ENCODE assay signal across 27 mouse cellular contexts in genomic region chr7:141314416-141314815, GRCm38 (mm10). TPM values are rescaled to one million over a fixed set of nuclear protein-coding genes. Genes with fewer than 3 reads are reported as not detected.
DNase-seq lines count a peak whose midpoint lies in the region; ATAC-seq lines count a peak whose summit lies in the region.
"Had no signal": no experiment of that assay in that cellular context is flagged by ENCODE, and none has a peak within 500 bp of the region (broad histone marks: within the 10 kb centered on the region; RNA-seq: fewer than 3 reads in every experiment).

No protein-coding gene starts in this region.

- no peak overlapping the region for H3K27ac ChIP-seq in embryonic facial prominence, embryonic 13.5 days
- no peak overlapping the region for H3K27ac ChIP-seq in embryonic facial prominence, embryonic 10.5 days (replicated peaks)
- H3K27ac ChIP-seq: embryonic facial prominence, embryonic 15.5 days; gastrocnemius, adult 2 months; hindbrain, embryonic 14.5 days; hindbrain, postnatal 0 days had no signal

- no peaks in the 10 kb centered on the region for H3K4me1 ChIP-seq in embryonic facial prominence, embryonic 13.5 days
- H3K4me1 ChIP-seq in embryonic facial prominence, embryonic 10.5 days, result no peaks in the 10 kb centered on the region
- H3K4me1 ChIP-seq: embryonic facial prominence, embryonic 15.5 days; heart, embryonic 12.5 days had no signal

- 86% methylated on average over 2 of the region's 2 CpGs for WGBS in embryonic facial prominence, embryonic 13.5 days
- 94% methylated on average over 2 of the region's 2 CpGs for WGBS in embryonic facial prominence, embryonic 10.5 days

- no peaks in the 10 kb centered on the region for H3K9me3 ChIP-seq in embryonic facial prominence, embryonic 13.5 days
- H3K9me3 ChIP-seq in embryonic facial prominence, embryonic 10.5 days, result no peaks in the 10 kb centered on the region
- H3K9me3 ChIP-seq: embryonic facial prominence, embryonic 15.5 days; heart, embryonic 12.5 days had no signal

- H3K36me3 ChIP-seq in embryonic facial prominence, embryonic 13.5 days, result peaks cover 98% of the 10 kb centered on the region
- peaks cover 100% of the 10 kb centered on the region for H3K36me3 ChIP-seq in embryonic facial prominence, embryonic 10.5 days (replicated peaks)

- 0 out of 2 replicates have a peak overlapping the region, but pooled peaks have one; percentile 52 for H3K9ac ChIP-seq in embryonic facial prominence, embryonic 13.5 days
- H3K9ac ChIP-seq: embryonic facial prominence, embryonic 15.5 days; forebrain, postnatal 0 days; heart, embryonic 12.5 days; hindbrain, embryonic 14.5 days had no signal

- DNase-seq in adrenal gland, adult (ENCODE audit: inconsistent age in 2 of 2, low spot score in 1 of 2), result peak; percentile 63 to 77
- no peak for DNase-seq in adrenal gland, postnatal 4 days (ENCODE audit: low spot score in 2 of 2)
- no peak for DNase-seq in embryonic facial prominence, embryonic 10.5 days (ENCODE audit: low spot score)
- DNase-seq in adrenal gland, postnatal 14 days, result peak; percentile 57
- DNase-seq: cerebellum, adult 11-12 months; cerebellum, adult 8-10 months; cerebellum, postnatal 10 days; cerebellum, postnatal 36 days; embryo, embryonic 11 days; forebrain, postnatal 0 days; gastrocnemius, adult 2 months; gastrocnemius, postnatal 14 days; heart, adult 11 months; heart, postnatal 14 days; heart, postnatal 4 days; kidney, adult 18-20 months had no signal

- ATAC-seq in embryonic facial prominence, embryonic 13.5 days (ENCODE audit: insufficient number of reproducible peaks, insufficient read depth, low FRiP score, low TSS enrichment, low read depth), result no peak
- ATAC-seq in megakaryocyte progenitor cell, adult 5-6 weeks (replicated peaks; ENCODE audit: poor library complexity), result no peak
- ATAC-seq: activated CD4-positive, CD25-positive, alpha-beta regulatory T cell, adult 4 months; forebrain, embryonic 14.5 days; forebrain, postnatal 0 days; hindbrain, postnatal 0 days; inflammation-experienced regulatory T-cells, adult 6 months; intestine, embryonic 16.5 days had no signal

- H3K4me3 ChIP-seq in embryonic facial prominence, embryonic 13.5 days, result no peak overlapping the region
- no peak overlapping the region for H3K4me3 ChIP-seq in embryonic facial prominence, embryonic 10.5 days
- H3K4me3 ChIP-seq: embryonic facial prominence, embryonic 15.5 days; gastrocnemius, adult 2 months; heart, embryonic 12.5 days had no signal

- H3K4me2 ChIP-seq in embryonic facial prominence, embryonic 13.5 days, result no peak overlapping the region
- H3K4me2 ChIP-seq: embryonic facial prominence, embryonic 15.5 days; heart, embryonic 12.5 days; hindbrain, embryonic 14.5 days had no signal

- no peaks in the 10 kb centered on the region for H3K27me3 ChIP-seq in embryonic facial prominence, embryonic 13.5 days
- H3K27me3 ChIP-seq in embryonic facial prominence, embryonic 10.5 days (replicated peaks; ENCODE audit: low read depth, poor library complexity, severe bottlenecking), result no peaks in the 10 kb centered on the region
- H3K27me3 ChIP-seq: embryonic facial prominence, embryonic 15.5 days; heart, embryonic 12.5 days had no signal

RNA-seq across cellular contexts. Expression of gene Deaf1, which starts 13.1 kb away (rescaled TPM):
- total RNA-seq in adrenal gland, postnatal 4 days (2021), result 10 to 100 TPM; 74.1 to 78.8 TPM
- 81.1 and 83.3 TPM in 2 replicates for polyA plus RNA-seq in embryonic facial prominence, embryonic 13.5 days (2015; fragmentation: Nextera tagmentation; extraction: Ambion mirVana)
- polyA plus RNA-seq in embryonic facial prominence, embryonic 10.5 days (2016; fragmentation: Nextera tagmentation; extraction: Ambion mirVana), result 57.9 and 65.0 TPM in 2 replicates
- total RNA-seq in adrenal gland, postnatal 14 days (2021), result 32.5 and 41.2 TPM in 2 replicates
- 33.6 and 33.7 TPM in 2 replicates for total RNA-seq in megakaryocyte progenitor cell, adult 5-6 weeks (2015)
- total RNA-seq in megakaryocyte progenitor cell, adult 5-6 weeks (2017), result 19.8 and 23.0 TPM in 2 replicates

RNA-seq across cellular contexts. Expression of gene Tmem80, which starts 13.1 kb away (rescaled TPM):
- 10 to 100 TPM; 34.8 to 36.6 TPM for total RNA-seq in adrenal gland, postnatal 4 days (2021)
- 57.7 and 58.0 TPM in 2 replicates for polyA plus RNA-seq in embryonic facial prominence, embryonic 13.5 days (2015; fragmentation: Nextera tagmentation; extraction: Ambion mirVana)
- polyA plus RNA-seq in embryonic facial prominence, embryonic 10.5 days (2016; fragmentation: Nextera tagmentation; extraction: Ambion mirVana), result 44.9 and 49.0 TPM in 2 replicates
- total RNA-seq in adrenal gland, postnatal 14 days (2021), result 22.9 and 25.6 TPM in 2 replicates
- 11.1 and 11.7 TPM in 2 replicates for total RNA-seq in megakaryocyte progenitor cell, adult 5-6 weeks (2015)
- 9.1 and 9.2 TPM in 2 replicates for total RNA-seq in megakaryocyte progenitor cell, adult 5-6 weeks (2017)

RNA-seq across cellular contexts. Expression of gene Drd4, which starts 22.6 kb away (rescaled TPM):
- under 1 TPM; 0.34 to 0.36 TPM for total RNA-seq in adrenal gland, postnatal 4 days (2021)
- polyA plus RNA-seq in embryonic facial prominence, embryonic 13.5 days (2015; fragmentation: Nextera tagmentation; extraction: Ambion mirVana), result 1.3 and 1.7 TPM in 2 replicates
- 0.60 and 0.86 TPM in 2 replicates for polyA plus RNA-seq in embryonic facial prominence, embryonic 10.5 days (2016; fragmentation: Nextera tagmentation; extraction: Ambion mirVana)
- total RNA-seq in adrenal gland, postnatal 14 days (2021), result 1.1 and 2.3 TPM in 2 replicates
- total RNA-seq in megakaryocyte progenitor cell, adult 5-6 weeks (2015), result not detected in 2 replicates
- total RNA-seq in megakaryocyte progenitor cell, adult 5-6 weeks (2017), result not detected in 2 replicates
- total RNA-seq: gastrocnemius, adult 2 months; heart, adult 8-10 months; heart, postnatal 14 days; heart, postnatal 4 days had no signal
- polyA plus RNA-seq: activated CD4-positive, CD25-positive, alpha-beta regulatory T cell, adult 4 months; inflammation-experienced regulatory T-cells, adult 6 months had no signal

RNA-seq across cellular contexts. Expression of gene Eps8l2, which starts 24.3 kb away (rescaled TPM):
- total RNA-seq in adrenal gland, postnatal 4 days (2021), result 10 to 100 TPM in 1 of 2 experiments, 1 to 10 TPM in 1; 3.1 to 15.7 TPM
- 12.1 and 13.1 TPM in 2 replicates for polyA plus RNA-seq in embryonic facial prominence, embryonic 13.5 days (2015; fragmentation: Nextera tagmentation; extraction: Ambion mirVana)
- polyA plus RNA-seq in embryonic facial prominence, embryonic 10.5 days (2016; fragmentation: Nextera tagmentation; extraction: Ambion mirVana), result 12.1 and 13.0 TPM in 2 replicates
- total RNA-seq in adrenal gland, postnatal 14 days (2021), result 5.1 and 5.5 TPM in 2 replicates
- total RNA-seq in megakaryocyte progenitor cell, adult 5-6 weeks (2015), result 0.67 TPM in 1 of 2 replicates, not detected in the other
- total RNA-seq in megakaryocyte progenitor cell, adult 5-6 weeks (2017), result not detected in 2 replicates
- polyA plus RNA-seq: activated CD4-positive, CD25-positive, alpha-beta regulatory T cell, adult 4 months; inflammation-experienced regulatory T-cells, adult 6 months had no signal

RNA-seq across cellular contexts. Expression of gene Sct, which starts 35.5 kb away (rescaled TPM):
- 10 to 100 TPM in 1 of 2 experiments, 1 to 10 TPM in 1; 9.0 to 12.9 TPM for total RNA-seq in adrenal gland, postnatal 4 days (2021)
- polyA plus RNA-seq in embryonic facial prominence, embryonic 13.5 days (2015; fragmentation: Nextera tagmentation; extraction: Ambion mirVana), result 1.1 and 1.9 TPM in 2 replicates
- 8.8 and 9.6 TPM in 2 replicates for polyA plus RNA-seq in embryonic facial prominence, embryonic 10.5 days (2016; fragmentation: Nextera tagmentation; extraction: Ambion mirVana)
- total RNA-seq in adrenal gland, postnatal 14 days (2021), result 2.3 and 3.2 TPM in 2 replicates
- total RNA-seq in megakaryocyte progenitor cell, adult 5-6 weeks (2015), result not detected in 2 replicates
- not detected in 2 replicates for total RNA-seq in megakaryocyte progenitor cell, adult 5-6 weeks (2017)
- total RNA-seq: forebrain, postnatal 0 days; gastrocnemius, adult 2 months; heart, adult 8-10 months; heart, postnatal 14 days; heart, postnatal 4 days had no signal
- polyA plus RNA-seq: activated CD4-positive, CD25-positive, alpha-beta regulatory T cell, adult 4 months; inflammation-experienced regulatory T-cells, adult 6 months had no signal

Comparison
In these comparisons a context has a peak if more than half of its experiments do, and no peak if none do; other contexts are left out.
1. DNase-seq: peak in adrenal gland, adult (2 of 2) and adrenal gland, postnatal 14 days (single experiment); none in adrenal gland, postnatal 4 days (0 of 2) and embryonic facial prominence, embryonic 10.5 days (single experiment).